Mouse (Mus musculus): Measurements from ENCODE around the gene Rnf220.

The Rnf220 gene

DNA sequence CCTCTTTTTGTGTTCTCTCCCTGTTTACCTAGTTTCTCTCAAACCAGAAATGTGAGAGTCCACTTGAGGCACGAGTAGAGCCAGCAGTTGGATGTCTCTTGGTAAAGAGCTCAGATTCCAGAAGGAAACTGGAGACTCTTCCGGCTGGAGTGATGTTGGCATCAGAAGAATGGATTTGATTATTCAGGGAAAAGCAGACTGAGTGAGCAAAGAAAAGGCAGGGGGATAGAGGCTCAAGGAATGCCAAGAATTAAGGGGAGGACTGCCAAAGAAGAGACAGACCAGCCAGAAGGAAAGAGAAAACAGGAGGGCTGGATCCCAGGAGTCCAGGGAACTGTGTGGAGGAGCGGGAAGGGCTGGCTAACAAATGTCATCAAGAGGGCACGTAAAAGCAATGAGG, 261.0 kb downstream of the Rnf220 start:
- in situ Hi-C loops (cut with MboI; ENCODE audit: low sequenced_read_pairs), result no loop called here

DNA sequence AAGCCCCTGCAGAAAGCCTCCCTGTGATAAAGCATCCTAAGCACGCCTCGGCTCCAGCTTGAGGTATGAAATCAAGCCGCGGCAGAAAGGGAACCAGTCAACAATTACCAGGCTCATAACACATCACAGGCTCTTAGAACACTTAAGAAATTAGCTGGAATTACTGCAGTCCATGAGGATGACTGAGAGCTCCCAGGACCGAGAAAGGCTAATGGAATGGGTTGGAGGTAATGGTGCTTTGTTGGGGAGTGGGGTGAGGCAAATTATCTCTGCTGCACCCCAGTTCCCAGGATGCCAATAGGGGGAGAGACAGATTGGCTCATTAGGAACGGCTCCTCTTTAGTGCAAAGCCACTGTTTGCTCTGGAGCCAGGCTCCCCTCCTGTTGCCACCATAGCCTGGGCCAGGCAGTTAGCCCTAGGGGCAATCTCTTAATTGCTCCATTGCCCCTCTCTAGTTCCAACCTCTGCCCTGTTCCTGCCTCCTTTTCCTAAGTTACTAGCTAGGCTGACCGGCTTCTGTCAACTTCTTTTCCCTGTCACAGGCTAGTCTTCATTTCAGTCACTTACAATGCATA, 262.6 kb downstream of the Rnf220 start:
- in situ Hi-C loops (cut with MboI; ENCODE audit: low sequenced_read_pairs), result no loop called here

DNA sequence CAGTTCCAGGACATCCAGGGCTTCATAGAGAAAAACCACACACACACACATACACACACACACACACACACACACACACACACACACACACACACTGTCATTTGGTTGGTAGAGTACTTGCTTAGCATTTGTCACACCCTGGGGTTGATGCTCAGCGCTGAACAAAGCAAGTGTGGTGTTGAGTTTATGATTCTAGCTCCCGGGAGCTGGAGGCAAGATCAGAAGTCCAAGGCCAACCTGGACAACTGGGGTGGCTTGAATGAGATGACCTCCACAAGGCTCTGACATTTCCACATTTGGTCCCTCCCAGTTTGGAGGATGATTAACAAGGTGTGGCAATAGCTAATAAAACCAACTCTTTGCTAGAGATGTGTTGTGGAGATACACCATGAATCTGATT, 265.6 kb downstream of the Rnf220 start:
- in situ Hi-C loops (cut with MboI; ENCODE audit: low sequenced_read_pairs), result no loop called here

DNA sequence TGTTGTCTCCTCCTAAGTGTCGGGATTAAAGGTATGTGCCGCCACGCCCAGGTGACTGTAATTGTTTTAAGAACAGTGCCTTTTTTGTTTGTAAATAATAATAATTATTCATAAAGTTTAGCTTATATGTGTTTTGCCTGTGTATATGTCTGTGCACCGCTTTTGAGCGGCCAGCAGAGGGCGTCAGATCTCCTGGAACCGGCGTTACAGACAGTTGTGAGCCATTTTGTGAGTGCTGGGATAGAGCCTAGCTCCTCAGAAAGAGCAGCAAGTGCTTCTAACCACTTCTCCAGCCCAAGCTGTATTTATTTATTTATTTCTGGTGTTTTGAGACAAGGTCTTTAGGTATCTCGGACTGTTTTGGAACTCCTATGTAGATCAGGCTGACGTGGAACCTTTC, 266.5 kb downstream of the Rnf220 start:
- in situ Hi-C loops (cut with MboI; ENCODE audit: low sequenced_read_pairs), result no loop called here

DNA sequence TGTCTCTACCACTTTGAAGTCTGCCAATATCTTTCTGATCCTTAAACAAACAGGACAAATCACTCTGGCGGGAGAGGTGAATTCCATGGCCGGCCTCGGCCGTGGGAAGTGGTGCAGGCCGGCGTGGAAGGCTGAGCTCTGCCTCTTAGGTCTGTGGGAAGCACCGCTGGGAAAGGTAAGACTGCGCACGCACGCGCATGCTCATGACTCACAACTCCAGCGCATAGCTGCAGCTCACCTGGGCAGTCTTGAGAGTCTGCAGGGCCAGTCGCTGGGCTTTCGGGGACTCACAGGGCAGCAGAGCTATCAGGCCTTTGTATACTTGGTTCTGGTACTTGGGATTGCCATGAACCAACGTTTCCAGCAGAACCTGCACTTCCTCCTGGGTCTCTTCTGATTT, 267.3 kb downstream of the Rnf220 start:
- in situ Hi-C loops (cut with MboI; ENCODE audit: low sequenced_read_pairs), result no loop called here

DNA sequence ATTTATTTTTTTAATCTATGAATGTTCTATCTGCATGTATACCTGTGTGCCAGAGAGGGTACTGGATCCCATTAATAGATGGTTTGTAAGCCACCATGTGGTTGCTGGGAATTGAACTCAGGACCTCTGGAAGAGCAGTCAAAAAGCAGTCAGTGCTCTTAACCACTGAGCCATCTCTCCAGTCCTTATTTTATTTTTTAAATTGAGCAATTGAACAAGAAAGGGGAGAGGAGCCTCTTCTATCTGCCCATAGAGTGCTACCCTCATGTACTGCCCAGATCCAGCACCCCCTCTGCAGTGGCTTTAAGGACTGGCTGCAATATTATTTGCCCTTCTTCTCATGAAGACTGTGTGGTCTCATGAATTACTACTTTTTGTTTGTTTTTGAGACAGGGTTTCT, 271.6 kb downstream of the Rnf220 start:
- in situ Hi-C loops (cut with MboI; ENCODE audit: low sequenced_read_pairs), result no loop called here

DNA sequence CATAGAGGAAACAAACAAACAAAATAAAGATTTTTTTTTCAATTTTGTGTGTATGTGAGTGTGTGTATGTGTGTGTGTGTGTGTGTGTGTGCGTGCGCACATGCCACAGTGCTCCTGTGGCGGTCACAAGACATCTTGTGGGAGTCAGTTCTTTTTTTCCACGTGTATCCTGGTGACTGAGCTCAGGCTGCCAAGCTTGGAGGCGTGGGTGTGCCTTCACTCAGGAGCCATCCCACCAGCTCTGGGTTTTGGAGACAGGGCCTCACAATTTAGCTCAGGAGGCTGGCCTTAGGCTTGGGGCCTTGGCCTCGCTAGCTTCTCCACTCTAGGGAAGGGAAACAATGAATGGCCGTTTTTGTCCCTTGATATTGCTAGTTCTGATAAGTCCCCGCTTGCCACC, 272.7 kb downstream of the Rnf220 start:
- in situ Hi-C loops (cut with MboI; ENCODE audit: low sequenced_read_pairs), result no loop called here

DNA sequence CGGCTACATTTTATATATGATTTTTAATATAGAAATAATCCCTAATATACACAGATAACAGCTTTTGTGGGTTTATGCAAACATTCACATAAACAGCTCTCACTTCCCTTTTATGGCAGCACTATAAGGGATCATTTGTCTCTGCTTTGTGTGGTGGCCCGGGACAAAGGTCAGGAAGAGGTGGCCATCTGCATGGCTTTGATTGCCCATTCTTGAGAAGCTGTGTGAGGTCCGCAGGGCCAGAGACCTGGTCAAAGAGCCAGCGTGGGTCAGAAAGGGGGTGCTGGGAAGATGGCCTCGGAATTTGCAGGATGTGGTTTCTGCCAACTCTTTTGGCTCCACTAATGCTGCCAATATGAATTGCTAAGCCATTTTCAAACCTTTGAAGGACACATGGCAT, 273.9 kb downstream of the Rnf220 start:
- in situ Hi-C loops (cut with MboI; ENCODE audit: low sequenced_read_pairs), result no loop called here

DNA sequence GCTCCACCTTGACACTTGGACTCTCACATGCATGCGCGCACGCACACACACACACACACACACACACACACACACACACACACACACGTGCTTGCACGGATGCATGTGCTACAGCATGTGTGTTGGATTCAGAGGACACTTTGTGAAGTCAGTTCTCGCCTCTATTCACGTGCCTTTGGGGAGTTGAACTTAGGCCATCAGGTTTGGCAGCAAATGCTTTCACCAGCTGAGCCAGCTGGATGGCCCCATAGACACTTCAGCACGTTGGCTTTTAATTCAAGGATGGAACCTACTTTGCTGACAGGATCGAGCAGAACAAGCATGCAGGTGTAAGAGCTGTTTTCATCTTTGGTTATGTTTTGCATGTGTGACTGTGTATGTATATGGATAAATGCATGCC, 275.0 kb downstream of the Rnf220 start:
- in situ Hi-C loops (cut with MboI; ENCODE audit: low sequenced_read_pairs), result no loop called here
